Mouse (Mus musculus) heart, adult 9 months (tissue): ENCODE data around the gene Ric8b.

Experiments
- DNase-seq, 2 experiments: peaks; one replicate each; pipeline ENCODE4 v3.0.0; 2022; ENCODE audit warnings: low spot score in 2 of 2

The Ric8b gene

DNA sequence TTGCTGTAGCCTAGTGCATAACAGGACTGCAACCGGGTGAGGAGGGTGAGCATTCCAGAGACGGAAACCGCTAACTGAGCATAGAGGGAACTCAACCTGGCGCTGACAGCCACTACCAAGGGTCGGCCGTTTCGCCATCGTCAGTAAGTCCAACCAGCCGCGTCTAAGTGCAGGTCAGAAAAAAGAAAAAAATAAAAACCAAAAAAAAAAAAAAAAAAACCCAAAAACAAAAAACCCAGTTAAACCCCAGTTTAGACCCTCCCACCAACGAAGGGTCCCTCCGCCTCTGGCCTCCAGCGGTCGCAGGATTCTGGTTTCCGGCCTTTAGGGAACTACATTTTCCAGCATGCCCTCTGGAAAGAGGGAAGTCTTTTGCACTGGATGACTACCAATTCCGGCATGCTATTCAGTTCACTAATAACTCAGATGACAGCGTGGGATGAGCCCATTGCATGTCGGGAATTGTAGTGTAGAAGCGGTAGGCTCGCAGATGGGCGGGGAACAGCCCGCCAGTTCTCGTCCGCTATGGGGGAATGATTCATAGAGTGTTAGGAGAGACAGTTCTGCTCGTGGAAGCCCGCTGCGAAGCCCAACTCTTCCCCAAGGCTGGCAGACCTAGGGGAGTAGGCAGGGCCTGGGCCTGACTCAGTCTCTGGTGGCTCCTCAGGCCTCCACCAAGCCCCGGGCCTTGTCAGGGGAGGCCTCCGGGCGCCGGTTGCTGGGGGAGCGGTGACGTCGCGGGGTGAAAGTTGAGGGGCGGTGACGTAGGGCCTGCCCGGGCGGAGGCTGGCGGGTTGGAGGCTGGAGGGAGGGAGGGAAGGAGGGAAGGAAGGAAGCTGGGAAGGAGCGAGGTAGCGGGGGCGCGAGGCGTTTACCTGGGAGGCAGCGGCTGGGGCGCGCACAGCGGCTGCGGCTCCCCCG lies at the start of gene Ric8b:
Gene Ric8b, plus strand, starts transcription at position 807 of the 921 bp plus-strand sequence.
- peak; percentile 97 to 98 for DNase-seq

DNA sequence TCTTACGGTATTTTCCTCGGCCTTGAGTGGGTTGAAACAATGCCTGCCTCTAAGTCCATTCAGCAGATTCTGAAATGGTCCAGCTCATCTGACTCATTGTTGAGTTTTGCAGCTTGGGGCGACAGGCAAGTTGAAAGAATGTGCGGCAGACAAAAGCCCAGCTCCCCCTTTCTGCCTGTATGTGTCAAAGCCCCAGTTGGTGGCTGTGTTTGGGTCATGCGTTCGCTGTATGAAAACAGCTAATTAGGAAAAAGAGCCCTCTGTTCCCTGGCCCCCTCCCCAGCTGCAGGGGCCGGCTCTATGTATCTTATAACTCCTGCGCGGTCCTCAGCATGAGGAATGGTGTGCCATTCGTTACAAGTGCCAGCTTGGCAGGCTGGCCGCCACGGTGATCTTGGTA lies 46.1 kb upstream of the Ric8b start:
- no peak for DNase-seq

DNA sequence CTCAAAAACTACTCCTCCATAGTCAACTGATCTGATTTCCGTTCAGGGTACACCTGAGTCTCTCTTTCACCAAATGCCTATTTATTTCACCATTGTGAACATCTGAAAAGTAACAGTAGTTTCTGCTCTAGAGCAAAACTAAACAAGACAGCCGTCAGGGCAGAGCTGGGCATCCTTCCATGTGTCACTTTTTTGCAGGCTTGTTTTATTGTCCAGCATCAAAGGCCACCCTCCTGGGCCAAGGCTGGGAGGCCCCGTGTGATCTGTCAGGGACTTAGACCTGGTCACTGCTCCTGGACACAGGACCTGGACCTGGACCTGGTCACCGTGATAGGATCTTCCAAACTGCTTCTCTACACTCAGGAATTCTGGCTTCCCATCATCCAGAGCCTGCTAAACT lies 45.5 kb upstream of the Ric8b start:
- DNase-seq, result no peak

DNA sequence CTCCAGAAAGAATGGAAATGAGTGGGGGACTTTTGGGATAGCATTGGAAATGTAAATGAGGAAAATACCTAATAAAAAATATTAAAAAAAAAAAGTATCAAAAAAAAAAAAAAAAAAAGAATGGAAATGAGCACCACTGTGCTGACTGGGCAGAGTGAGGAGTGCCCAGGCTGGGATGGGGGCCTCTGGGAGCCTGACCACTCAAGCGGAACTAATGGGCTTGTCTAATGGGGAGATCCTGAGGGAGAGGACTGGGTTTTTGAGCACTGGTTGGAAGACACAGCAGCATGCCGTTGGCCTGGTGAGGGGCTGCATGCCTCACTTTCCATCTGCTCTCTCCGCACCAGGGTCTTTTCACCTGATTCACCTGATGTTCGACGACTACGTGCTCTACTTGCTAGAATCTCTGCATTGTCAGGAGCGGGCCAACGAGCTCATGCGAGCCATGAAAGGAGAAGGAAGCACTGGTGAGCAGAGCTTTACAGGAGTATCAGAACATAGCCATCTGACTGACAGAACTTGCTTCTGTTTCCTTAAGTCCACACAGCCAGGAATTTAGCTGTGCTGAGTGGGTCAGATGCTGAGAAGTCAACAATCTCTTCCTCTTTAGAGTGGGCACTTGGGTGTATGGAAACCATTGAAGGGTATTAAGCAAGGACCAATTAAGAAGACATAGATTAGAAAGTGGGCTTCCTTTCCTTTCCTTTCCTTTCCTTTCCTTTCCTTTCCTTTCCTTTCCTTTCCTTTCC lies 37.4 kb upstream of the Ric8b start:
- no peak for DNase-seq

DNA sequence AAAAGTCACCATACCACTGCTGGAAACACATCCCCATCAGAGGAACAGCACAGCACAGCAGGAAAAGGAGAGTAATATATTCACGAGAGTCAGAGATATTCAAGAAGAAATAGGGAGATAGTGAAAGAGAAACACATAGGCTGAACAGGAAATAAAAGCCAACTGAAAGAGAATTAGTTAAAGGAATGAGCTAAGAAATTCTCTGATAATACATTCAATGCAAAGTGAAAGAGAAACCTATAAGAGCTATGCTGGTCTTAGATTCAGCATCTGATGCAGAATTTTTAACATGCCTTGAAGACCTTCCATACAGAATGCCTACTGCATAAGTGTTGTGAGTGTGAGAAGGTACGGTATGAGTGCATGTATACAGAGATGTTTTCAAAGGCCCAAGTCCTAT lies 34.9 kb upstream of the Ric8b start:
- no peak for DNase-seq

DNA sequence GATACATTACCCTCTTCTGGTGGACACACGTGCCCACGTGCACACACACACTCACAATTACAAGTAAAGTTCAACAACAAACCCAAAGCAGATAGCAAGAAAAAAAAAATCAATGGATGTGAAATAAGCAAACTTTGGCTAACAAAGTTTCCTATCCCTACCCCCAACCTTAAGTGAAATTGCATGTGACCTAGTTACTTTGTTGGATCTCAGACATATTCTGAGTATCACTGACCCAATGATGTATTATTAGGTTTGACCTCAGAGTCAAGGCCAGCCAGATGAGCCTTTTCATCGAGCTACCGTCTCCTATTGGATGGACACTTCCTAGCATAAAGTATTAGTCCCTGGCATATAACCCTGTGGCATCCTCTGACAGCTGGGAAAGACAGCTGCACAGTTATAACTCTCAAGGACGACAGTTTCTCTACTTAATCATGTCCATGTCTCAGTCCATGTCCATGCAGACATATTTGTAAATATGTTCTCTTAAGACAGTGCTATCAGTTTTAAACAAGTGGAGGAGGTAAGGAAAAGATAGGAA lies 32.0 kb upstream of the Ric8b start:
- no peak for DNase-seq

DNA sequence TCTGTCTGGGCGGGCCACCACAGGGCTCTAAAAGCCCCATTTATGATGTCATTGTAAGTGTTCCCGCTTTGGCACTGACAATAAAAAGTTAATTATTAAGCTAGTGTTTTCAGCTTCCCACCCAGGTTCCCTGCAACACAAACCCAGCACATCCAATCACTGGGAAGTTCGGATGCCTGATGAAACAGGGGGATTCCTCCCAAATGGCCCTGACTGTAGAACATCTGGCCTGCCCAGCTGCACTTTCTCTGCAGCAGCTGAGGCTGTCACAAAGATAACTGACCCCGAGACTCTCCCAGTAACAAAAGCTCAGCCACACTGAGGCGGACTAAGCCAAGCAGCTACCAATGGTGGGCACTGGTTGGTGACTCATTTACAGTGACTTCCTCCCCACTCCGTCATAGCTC lies 31.2 kb upstream of the Ric8b start:
- peak; percentile 40 to 56 for DNase-seq

DNA sequence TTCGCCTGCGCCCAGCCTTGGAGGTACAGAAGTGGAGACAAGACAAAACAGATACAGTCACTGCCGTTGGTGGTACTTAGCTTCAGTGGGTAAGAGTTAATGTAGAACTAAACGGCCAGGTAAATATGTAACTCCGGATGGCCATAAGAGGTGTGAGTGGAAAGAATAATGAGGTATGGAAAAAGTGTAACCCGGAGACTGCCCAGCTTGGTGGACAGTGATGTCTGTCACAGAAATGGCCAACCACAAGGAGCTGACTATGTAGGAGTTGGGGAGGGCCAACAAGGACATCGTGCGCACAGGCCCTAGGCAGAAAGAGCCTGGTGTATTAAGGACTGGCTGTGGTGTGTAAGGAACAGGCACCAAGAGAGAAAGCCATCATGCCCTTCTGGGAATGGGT lies 30.6 kb upstream of the Ric8b start:
- no peak for DNase-seq

DNA sequence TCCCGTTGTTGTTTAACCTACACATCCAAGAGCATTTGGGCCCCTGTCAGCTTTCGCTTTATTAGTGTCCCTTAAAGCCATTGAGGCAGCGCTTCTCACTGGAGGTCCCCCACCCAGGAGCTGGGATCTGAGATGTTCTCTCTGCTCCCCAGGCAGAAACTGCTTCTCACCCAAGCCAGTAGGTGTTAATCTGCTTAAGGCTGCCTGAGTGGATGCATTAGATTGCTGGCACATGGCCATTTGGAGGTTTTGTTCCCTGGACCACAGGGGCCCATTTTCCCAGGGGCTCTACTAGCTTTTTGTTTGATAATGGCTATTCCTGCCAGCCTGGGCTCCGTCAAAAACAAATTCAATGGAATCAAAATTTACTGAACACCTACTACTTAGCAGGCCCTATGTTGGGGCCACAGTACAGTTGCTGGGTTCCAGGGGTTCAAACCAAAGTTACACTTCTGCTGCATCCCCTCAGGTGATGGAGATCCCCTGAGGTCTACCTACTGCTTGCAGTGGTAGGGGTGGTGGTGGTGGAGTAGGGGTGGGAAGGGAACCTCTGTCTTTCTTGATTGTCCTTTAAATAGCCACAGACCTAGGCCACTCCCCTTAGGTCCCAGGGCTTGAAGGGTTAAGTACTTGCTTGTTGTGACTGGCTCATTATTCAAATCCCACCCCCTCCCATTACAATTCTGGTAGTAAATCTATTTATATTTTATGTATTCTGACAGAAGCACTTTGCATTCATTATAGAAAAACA lies 28.1 kb upstream of the Ric8b start:
- DNase-seq, result no peak

DNA sequence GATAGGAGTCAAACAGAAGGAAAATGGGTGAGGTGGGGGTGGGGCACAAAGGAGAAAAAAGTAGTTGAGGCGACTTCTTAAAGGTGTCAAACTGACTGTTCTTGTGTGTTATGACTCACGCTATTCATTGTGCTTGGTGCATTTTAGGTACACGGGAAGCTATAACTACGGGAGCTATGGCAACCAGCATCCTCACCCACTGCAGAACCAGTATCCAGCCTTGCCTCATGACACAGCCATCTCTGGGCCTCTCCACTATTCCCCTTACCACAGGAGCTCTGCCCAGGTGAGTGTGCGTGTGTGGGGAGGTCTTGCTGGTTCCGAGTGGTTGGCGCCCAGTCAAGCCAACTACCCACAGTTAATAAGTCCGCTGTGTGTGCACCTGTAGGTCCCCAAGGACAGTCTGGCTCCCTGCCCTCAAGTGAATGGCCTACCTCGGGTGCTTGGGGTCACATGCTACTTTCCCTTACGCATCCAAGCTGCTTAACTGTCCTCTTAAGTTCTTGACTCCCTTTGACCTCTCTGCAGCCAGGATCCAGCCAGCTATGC lies 21.5 kb upstream of the Ric8b start:
- no peak for DNase-seq

DNA sequence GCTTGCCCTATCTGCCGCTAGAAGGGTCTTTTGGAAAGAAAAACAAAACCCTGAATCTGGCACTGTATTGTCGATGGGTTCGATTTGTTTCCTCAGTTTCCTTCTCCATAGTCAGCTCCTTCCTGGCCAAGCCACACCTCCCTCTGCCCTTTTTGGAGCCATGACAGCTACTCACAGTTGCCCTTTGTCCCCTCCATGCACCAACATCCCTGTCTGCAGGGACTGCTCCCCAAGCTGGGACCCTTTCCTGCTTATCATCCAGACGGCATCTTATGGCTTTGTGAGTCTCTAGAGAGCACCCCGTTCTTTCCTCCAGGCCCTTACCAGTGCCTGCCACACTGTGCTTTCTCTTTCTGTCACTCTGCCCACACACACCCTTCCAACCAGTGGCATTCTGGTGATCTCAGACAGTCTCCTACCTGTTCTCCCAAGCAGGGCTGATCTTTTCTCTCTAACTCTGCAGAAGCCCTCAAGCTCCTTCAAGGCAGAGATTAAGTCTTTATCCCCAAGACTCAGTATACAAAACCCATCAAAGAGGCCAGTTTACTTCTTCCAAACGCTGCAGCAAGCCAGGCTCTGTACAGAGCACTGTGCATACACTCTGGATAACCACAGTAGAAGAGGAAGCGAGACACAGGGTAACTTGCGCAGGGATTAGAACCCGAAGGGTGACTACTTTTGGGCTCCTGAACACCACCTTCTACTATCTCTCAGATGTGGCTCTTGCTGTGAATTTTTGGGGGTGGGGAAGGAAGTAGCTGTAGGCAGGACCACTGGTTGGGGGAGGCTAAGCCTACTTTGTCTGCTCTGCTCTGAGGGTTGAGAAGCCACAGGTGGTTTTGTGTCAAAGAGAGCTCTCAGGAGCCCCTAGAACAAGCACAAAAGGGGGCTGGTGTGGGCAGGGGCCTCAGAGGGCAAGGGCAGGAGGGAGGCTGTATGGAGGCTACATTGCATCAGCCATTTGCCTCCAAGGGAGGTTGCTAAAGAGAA lies 20.2 kb upstream of the Ric8b start:
- DNase-seq, result no peak

DNA sequence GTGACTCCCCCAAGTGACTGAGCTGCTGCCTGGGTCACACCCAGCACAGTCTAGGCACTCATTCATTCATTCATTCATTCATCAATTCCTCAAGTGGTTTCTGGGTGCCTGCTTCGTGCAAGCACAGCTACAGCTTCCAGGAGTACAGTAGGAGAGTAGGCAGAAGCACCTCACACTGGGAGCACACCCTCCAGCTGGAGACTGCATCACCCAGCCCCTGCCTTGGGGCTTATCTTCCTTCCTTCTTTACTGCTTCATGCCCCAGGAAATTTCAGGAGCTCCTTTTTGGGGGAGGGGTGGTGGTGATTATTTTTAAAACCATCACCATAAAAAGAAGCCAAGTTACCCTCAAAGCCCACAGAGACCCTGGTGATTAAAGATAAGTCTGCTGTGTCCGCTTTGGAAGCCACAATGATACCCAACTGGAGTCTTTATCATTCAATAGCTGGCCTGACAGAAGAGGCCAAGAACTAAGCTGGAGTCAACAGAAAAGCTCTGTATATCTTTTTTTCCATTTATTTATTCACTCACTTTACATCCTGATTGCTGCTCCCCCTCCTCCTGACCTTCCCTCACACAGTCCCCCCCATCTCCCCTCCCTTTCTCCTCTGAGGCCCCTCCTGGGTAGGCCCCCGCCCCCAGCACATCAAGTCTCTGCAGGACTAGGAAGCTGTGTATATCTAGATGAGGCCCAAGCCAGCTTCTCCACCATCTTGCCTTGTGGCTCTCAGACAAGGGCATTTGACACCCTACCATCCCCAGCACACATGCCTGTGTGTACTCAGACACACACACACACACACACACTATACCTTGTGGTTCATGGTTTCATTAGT lies 19.1 kb upstream of the Ric8b start:
- DNase-seq, result no peak

DNA sequence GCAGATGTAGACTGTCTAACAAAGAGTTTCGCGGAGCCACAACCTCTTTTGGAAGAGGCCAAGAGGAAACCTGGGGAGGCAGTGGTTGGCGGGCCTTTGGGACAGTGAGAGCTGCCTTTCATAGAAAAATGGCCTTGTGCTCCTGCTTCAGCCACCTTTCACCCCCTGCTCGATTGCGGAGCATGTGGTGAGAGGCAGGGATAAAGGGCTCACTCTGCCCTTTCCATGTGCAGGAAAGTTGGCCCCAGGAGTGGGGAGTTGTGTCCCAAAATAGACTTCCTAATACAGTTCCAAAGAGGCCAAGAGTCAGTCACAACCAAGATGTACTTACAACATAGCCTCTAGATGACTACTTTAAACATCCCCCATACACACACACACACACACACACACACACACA lies 15.7 kb upstream of the Ric8b start:
- DNase-seq, result peak; percentile 28 to 29

DNA sequence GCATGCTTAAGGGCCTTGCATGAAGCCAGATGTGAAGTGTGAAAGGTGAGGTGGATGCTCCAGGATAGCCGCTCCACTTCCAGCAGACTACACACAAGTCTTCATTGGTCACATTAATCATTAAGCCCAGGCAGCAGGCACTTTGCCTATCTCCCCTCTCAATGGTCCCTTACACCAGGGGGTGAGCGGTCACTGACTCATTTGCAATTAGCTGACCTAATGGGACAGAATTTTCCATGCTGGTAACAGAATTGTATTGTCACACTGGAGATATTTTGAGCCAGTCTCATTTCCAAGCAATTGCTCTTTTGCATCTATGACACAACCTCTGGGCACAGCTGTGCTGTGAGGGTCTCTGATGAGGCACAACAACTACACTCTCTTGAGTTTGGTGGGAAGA lies 15.2 kb upstream of the Ric8b start:
- no peak for DNase-seq

DNA sequence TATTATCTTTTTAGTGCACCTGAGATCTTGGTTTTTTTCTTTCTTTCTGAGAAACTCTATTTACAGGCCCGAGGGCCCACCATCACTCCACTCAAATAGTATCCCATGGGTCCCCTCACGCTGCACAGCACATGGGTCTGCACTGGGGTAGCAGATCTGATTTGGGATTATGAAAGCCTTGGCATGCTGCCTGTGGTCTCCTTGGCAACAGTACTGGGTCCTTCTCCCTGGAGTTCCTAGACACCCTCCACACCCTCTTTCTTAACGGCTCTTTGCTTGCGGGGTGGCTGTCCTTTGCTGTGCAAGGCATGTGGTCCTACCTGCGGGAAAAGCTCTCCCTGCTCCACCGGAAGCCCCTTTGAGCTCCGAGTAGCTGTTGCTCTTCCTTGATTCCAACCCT lies 14.1 kb upstream of the Ric8b start:
- DNase-seq, result no peak

DNA sequence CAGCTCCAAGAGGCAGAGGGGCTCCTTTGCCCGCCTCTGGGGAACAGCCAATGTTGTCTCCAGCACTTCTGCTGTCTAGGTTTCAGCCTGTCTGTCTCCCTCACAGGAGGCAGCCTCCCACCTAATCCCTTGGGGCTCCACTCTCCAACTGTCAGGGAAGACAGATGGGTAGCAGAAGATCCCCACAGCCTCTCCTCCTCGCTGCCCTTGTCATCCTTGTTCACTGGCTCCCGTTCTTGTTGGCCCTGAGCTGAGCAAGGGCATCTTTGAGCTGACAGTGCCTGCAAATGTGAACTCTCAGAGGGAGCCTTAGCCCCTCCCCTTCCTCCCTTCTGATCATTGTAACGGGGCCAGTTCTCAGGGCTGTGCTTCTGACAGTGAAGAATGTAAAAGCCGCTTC lies 13.7 kb upstream of the Ric8b start:
- no peak for DNase-seq

DNA sequence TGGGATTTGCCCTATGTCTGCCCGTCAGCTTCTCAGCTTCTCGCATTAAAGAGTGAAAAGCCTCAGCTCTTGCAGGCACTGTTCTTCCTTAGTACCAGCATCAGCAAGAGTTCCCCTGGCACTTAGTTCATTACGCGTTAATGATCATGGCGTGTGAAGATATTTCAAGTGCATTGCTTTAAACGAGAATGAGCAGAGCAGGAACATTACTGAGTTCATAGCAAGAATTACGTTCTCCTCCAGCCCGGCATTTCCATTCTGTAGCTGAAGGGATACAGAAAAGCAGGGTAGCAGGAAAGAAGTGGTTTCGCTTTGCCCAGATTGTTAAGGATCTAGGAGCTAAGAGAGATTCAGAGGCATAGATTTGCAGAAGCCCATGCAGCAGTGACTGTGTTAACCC lies 10.5 kb upstream of the Ric8b start:
- no peak for DNase-seq

DNA sequence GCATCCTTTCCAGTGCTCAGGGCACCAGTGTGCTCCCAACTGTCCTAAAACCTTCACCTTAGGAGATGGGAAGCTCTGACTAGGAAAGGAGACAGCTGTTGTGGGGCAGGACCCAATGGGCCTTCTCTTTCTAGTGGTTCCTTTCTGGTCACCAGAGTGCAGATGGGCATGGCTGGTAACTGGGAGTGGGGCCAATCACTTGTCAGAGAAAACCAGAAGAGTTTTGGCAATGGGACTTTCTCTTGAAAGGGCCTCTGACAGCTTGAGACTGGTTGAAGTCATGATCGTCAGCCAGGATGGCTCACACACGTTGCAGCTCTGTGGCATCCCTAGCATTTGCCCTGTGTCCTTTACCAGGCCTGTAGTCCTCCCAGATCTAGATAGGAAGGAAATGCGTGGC lies 9.4 kb upstream of the Ric8b start:
- DNase-seq, result no peak

DNA sequence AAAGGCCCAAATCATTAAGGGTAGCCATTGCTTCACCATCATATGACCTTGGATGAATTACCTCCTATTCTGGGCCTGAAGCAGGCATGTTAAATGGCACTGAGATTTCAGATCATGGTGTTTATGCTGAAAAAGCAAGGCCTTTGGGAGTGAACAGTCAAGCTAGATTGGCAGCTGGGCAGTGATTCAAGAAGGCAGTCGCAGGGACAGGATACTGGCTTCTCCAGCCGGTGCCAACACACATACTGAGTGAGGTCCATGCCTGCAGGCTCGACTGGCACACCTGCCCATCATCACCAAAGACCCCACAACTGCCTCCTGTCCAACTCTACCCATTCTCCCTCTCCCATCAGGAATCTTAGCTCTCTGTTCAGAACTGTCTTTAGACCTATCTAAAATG lies 8.9 kb upstream of the Ric8b start:
- no peak for DNase-seq
